Mouse (Mus musculus) lung, postnatal 0 days (tissue): ENCODE results near the gene Ppp2r5d. TPM values are rescaled to one million over a fixed set of nuclear protein-coding genes. Genes with fewer than 3 reads are reported as not detected.
A peak's percentile ranks its signal among the peaks of the same experiment; 100 is the strongest.

ENCODE experiments used
- ATAC-seq: fragments of 200-750 bp; cut with Nextera tagmentation; 2 replicates; pipeline ENCODE4 v1.8.0; 2017; ENCODE audit warnings: moderate library complexity
- DNase-seq: peaks from one replicate; pipeline ENCODE4 v3.0.0-alpha.2; 2016; ENCODE audit warnings: low spot score
- H3K27ac ChIP-seq: fragments of 300-500 bp; sonication (generic); 2 replicates; pipeline ENCODE4 v1.5.1; 2014; ENCODE audit warnings: antibody characterized with exemption, mild to moderate bottlenecking, low read length, mixed read lengths
- H3K27me3 ChIP-seq: fragments of 300-500 bp; sonication (generic); replicated peaks from 2 replicates; pipeline ENCODE4 v1.6.1; 2014; ENCODE audit warnings: low read length, mixed read lengths; ENCODE audit not compliant: insufficient read depth
- H3K36me3 ChIP-seq: fragments of 300-500 bp; sonication (generic); 2 replicates; pipeline ENCODE4 v1.6.1; 2014; ENCODE audit warnings: low read length, mixed read lengths; ENCODE audit not compliant: insufficient read depth
- H3K4me1 ChIP-seq: fragments of 300-500 bp; sonication (generic); 2 replicates; pipeline ENCODE4 v1.6.1; 2014; ENCODE audit warnings: antibody characterized with exemption, low read depth, low read length, mixed read lengths; ENCODE audit not compliant: insufficient read depth
- H3K4me2 ChIP-seq: fragments of 300-500 bp; sonication (generic); replicated peaks from 2 replicates; pipeline ENCODE4 v1.6.1; 2014; ENCODE audit warnings: low read depth, mild to moderate bottlenecking, low read length, moderate library complexity, mixed read lengths
- H3K4me3 ChIP-seq: fragments of 300-500 bp; sonication (generic); 2 replicates; pipeline ENCODE4 v1.5.1; 2014; ENCODE audit warnings: low read depth, low read length
- H3K9ac ChIP-seq: fragments of 300-500 bp; sonication (generic); replicated peaks from 2 replicates; pipeline ENCODE4 v1.6.1; 2014; ENCODE audit warnings: low read depth, mild to moderate bottlenecking
- H3K9me3 ChIP-seq: fragments of 300-500 bp; sonication (generic); 2 replicates; pipeline ENCODE4 v1.6.1; 2016; ENCODE audit warnings: low read length, mixed read lengths
- CTCF ChIP-seq: IDR thresholded peaks from 2 replicates; pipeline ENCODE4 v1.5.1; 2016; ENCODE audit warnings: antibody characterized with exemption, mild to moderate bottlenecking
- EP300 ChIP-seq: IDR thresholded peaks from 2 replicates; pipeline ENCODE4 v1.6.1; 2016; ENCODE audit warnings: antibody characterized with exemption, mild to moderate bottlenecking, control low read depth
- WGBS: fragments of 180-500 bp; shearing (Covaris S2); extraction: QIAGEN DNeasy Blood & Tissue Kit; methylation state at CpG from one replicate; pipeline ENCODE4 v1.1.7; 2014; 5-methylcytosine and 5-hydroxymethylcytosine counted together
- polyA plus RNA-seq: library from polyadenylated mRNA; unstranded; fragments of >200 nt; fragmentation: Nextera tagmentation; extraction: Ambion mirVana; gene quantifications from 2 replicates; pipeline ENCODE4 v1.2.1, GENCODE M21; 2015

Ppp2r5d gene
- polyA plus RNA-seq, 1 experiment from 2014 or later: 31.8 TPM

- peak overlapping the region; percentile 81 for H3K4me2 ChIP-seq
- WGBS: 0% methylated on average over 33 of the region's 34 CpGs
- peak overlapping the region; percentile 90 for H3K4me3 ChIP-seq
- H3K4me1 ChIP-seq: peaks cover 14% of the 10 kb centered on the region; the same call in 1 of the 2 replicates
- peak overlapping the region; percentile 65 for H3K9ac ChIP-seq
- ATAC-seq: peak; percentile 2
- H3K9me3 ChIP-seq: no peaks in the 10 kb centered on the region
- peaks cover 30% of the 10 kb centered on the region; the same call in 1 of the 2 replicates for H3K36me3 ChIP-seq
- TF ChIP-seq EP300: no peak
- TF ChIP-seq CTCF: peak; percentile 55
- peak overlapping the region; percentile 89 for H3K27ac ChIP-seq
- H3K27me3 ChIP-seq: no peaks in the 10 kb centered on the region
- peak; percentile 71 for DNase-seq
These were observed 24.8 kb downstream of the Ppp2r5d start for GRCm38 (mm10) chr17:46679843-46680759.

GRCm38 (mm10) chr17:46678911-46679310 is 26.0 kb downstream of the Ppp2r5d start:
- TF ChIP-seq EP300: no peak
- TF ChIP-seq CTCF: no peak
- H3K4me3 ChIP-seq: no peak overlapping the region
- H3K4me1 ChIP-seq: peaks cover 14% of the 10 kb centered on the region; the same call in 1 of the 2 replicates
- no peaks in the 10 kb centered on the region for H3K27me3 ChIP-seq
- H3K9ac ChIP-seq: 0 out of 2 replicates have a peak overlapping the region, but pooled peaks have one; percentile 26
- H3K36me3 ChIP-seq: peaks cover 20% of the 10 kb centered on the region; the same call in 1 of the 2 replicates
- 27% methylated on average over 9 of the region's 9 CpGs for WGBS
- peak overlapping the region; percentile 81; the same call in 1 of the 2 replicates for H3K4me2 ChIP-seq
- DNase-seq (no peak), ATAC-seq (no peak)
- no peaks in the 10 kb centered on the region for H3K9me3 ChIP-seq
- H3K27ac ChIP-seq: no peak overlapping the region; the same call in 1 of the 2 replicates

- ATAC-seq (no peak), DNase-seq (peak; percentile 26)
- WGBS: 76% methylated on average over 7 of the region's 9 CpGs
- Histone ChIP-seq H3K4me2 (peak within 1 kb of the TSS; percentile 81), H3K36me3 (peaks cover 17% of the 10 kb centered on the region; the same call in 1 of the 2 replicates), H3K27ac (no peak within 1 kb of the TSS; the same call in 1 of the 2 replicates), H3K4me3 (peak within 1 kb of the TSS; percentile 90), H3K9me3 (no peaks in the 10 kb centered on the region), H3K27me3 (no peaks in the 10 kb centered on the region), H3K9ac (peak within 1 kb of the TSS; percentile 65; the same call in 1 of the 2 replicates), H3K4me1 (peaks cover 17% of the 10 kb centered on the region; the same call in 1 of the 2 replicates)
- TF ChIP-seq EP300 (no peak), CTCF (no peak)
These were observed 26.5 kb downstream of the Ppp2r5d start, which contains the start of gene Mea1 for GRCm38 (mm10) chr17:46678416-46678815. Gene Mea1 (plus strand): TSS chr17:46678793.

- no peaks in the 10 kb centered on the region for H3K27me3 ChIP-seq
- TF ChIP-seq EP300: no peak
- TF ChIP-seq CTCF: no peak
- peak overlapping the region; percentile 59 for H3K4me3 ChIP-seq
- peak overlapping the region; percentile 73 for H3K4me2 ChIP-seq
- H3K27ac ChIP-seq: peak overlapping the region; percentile 62
- H3K9ac ChIP-seq: peak overlapping the region; percentile 20
- peaks cover 17% of the 10 kb centered on the region; the same call in 1 of the 2 replicates for H3K4me1 ChIP-seq
- peaks cover 17% of the 10 kb centered on the region; the same call in 1 of the 2 replicates for H3K36me3 ChIP-seq
- ATAC-seq (0 out of 2 replicates have a peak, but pooled peaks have one; percentile 3), DNase-seq (no peak)
- 28% methylated on average over 15 of the region's 15 CpGs for WGBS
- H3K9me3 ChIP-seq: no peaks in the 10 kb centered on the region
These were observed 30.2 kb downstream of the Ppp2r5d start for GRCm38 (mm10) chr17:46674530-46675283.

GRCm38 (mm10) chr17:46673850-46674529 is 30.9 kb downstream of the Ppp2r5d start, which contains the start of gene Rrp36:
Gene Rrp36 (minus strand): TSS chr17:46674352.
- H3K9ac ChIP-seq: peak within 1 kb of the TSS; percentile 62
- 3% methylated on average over 42 of the region's 43 CpGs for WGBS
- no peak for TF ChIP-seq EP300
- TF ChIP-seq CTCF: no peak
- peak within 1 kb of the TSS; percentile 59 for H3K4me3 ChIP-seq
- H3K4me1 ChIP-seq: peaks cover 9% of the 10 kb centered on the region; the same call in 1 of the 2 replicates
- peak; percentile 96 for ATAC-seq
- peak within 1 kb of the TSS; percentile 81 for H3K27ac ChIP-seq
- H3K27me3 ChIP-seq: no peaks in the 10 kb centered on the region
- H3K36me3 ChIP-seq: peaks cover 22% of the 10 kb centered on the region; the same call in 1 of the 2 replicates
- peak; percentile 97 for DNase-seq
- peak within 1 kb of the TSS; percentile 73 for H3K4me2 ChIP-seq
- no peaks in the 10 kb centered on the region for H3K9me3 ChIP-seq
